Mouse (Mus musculus) bone marrow macrophage, adult 2 months (primary cell): ENCODE results near the gene Pde4d. TPM values are rescaled to one million over a fixed set of nuclear protein-coding genes. Genes with fewer than 3 reads are reported as not detected.
"Not testable (repeated sequence)": the region's sequence is repeated elsewhere in the genome, so short reads cannot be mapped to it uniquely, and the experiment has no call there.

Experiments used
- H3K27ac ChIP-seq: 2 replicates; pipeline ENCODE4 v1.5.1; 2012; ENCODE audit warnings: low read depth, low read length; ENCODE audit not compliant: insufficient read depth
- H3K4me1 ChIP-seq: 2 replicates; pipeline ENCODE4 v1.6.1; 2012; ENCODE audit warnings: low read length; ENCODE audit not compliant: control insufficient read depth, insufficient read depth
- H3K4me3 ChIP-seq: 2 replicates; pipeline ENCODE4 v1.5.1; 2012; ENCODE audit warnings: mild to moderate bottlenecking, low read length, moderate library complexity; ENCODE audit not compliant: insufficient read depth
- CTCF ChIP-seq: IDR thresholded peaks from 2 replicates; pipeline ENCODE4 v1.5.1; 2012; ENCODE audit warnings: low read depth, mild to moderate bottlenecking, low read length, moderate library complexity
- POLR2A ChIP-seq: IDR thresholded peaks from 2 replicates; pipeline ENCODE4 v1.6.1; 2012; ENCODE audit warnings: mild to moderate bottlenecking, low read depth, low read length, borderline replicate concordance
- polyA plus RNA-seq: library from polyadenylated mRNA; stranded (reverse); fragments of >200 nt; gene quantifications from 2 replicates; pipeline ENCODE4 v1.2.4, GENCODE M21; 2012; ENCODE audit not compliant: missing spikeins, insufficient read depth, insufficient read length

Pde4d gene
- polyA plus RNA-seq, 1 experiment = 1.8 TPM

DNA sequence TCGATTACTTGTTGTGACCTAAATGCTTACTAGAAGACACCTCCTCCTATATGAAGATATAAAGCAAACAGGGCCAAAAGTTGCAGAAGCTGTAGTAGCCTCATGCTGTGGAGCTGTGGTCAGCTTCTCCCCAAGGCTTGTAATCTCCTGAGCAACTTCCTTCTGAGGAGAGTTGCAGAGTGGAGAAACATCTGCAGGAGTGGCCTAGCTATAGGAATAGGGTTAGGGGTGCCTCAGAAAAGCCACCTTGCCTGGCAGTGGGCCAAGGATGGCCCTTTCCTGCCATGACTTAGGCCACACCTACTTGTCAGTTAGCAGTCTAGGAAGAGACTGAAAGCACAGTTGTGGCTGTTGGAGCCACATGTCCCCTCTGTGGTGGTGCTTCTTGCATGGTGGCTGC, 325.2 kb downstream of the Pde4d start:
- peak overlapping the region; percentile 84 for H3K27ac ChIP-seq
- no peak overlapping the region for H3K4me3 ChIP-seq
- peaks cover 20% of the 10 kb centered on the region for H3K4me1 ChIP-seq
- no peak for TF ChIP-seq POLR2A
- TF ChIP-seq CTCF = no peak

DNA sequence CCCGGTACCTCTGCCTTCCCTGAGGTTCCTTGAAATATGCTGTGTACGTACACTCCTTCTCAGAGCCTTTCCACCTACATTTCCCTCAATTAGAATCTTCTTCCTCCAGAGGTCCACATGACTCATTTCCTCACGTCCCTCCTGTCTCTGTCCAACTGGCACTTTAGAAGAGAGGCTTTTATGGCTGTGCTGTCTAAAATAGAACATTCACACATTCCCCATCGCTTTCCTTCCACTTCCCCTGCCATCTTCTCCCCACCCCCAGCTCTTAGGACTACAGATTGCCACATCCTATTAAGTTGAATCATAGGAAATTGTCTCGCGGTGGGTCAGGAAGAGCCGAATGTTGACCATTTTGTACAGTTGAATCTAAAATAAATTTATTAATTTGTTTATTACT, 326.1 kb downstream of the Pde4d start:
- Histone ChIP-seq H3K4me3 (peak overlapping the region; percentile 43), H3K27ac (peak overlapping the region; percentile 84), H3K4me1 (peaks cover 20% of the 10 kb centered on the region)
- TF ChIP-seq CTCF (no peak), POLR2A (no peak)

DNA sequence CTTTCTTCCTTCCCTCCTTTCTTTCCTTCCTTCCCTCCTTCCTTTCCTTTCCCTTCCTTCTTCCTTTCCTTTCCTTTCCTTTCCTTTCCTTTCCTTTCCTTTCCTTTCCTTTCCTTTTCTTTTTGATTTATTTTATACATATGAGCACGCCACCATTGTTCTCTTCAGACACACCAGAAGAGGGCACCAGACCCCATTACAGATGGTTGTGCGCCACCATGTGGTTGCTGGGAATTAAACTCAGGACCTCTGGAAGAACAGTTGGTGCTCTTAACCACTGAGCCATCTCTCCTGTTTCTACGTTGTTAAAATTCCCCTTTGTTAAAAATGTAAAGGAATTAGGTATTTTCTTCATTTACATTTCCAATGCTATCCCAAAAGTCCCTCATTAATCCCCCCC, 347.9 kb downstream of the Pde4d start:
- not testable (repeated sequence) for H3K27ac ChIP-seq, H3K4me3 ChIP-seq, H3K4me1 ChIP-seq

GRCm38 (mm10) chr13:108809191-108809590, 359.4 kb downstream of the Pde4d start:
- no peak overlapping the region for H3K4me3 ChIP-seq
- H3K27ac ChIP-seq = no peak overlapping the region
- TF ChIP-seq POLR2A = no peak
- H3K4me1 ChIP-seq = peaks cover 6% of the 10 kb centered on the region; the same call in 1 of the 2 replicates

DNA sequence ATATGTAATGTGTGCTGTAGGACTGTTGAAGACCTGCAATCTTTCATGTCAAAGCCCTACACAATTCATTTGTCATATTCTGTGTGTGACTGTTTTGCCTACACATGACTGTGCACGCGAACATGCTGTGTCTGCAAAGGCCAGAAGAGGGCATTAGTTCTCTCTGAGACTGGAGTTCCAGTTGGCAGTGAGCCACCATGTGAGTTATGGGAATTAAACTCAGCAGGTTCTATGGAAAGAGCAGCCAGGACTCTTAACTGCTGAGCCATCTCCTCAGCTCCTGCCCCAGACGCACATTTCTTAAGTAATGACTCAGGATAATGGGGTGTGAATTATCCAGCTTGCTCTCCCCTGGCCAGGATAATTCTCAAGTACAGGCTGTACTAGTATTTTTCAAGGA, 363.2 kb downstream of the Pde4d start:
- no peak overlapping the region for H3K27ac ChIP-seq
- TF ChIP-seq POLR2A (no peak), CTCF (no peak)
- no peak overlapping the region for H3K4me3 ChIP-seq
- peaks cover 9% of the 10 kb centered on the region; the same call in 1 of the 2 replicates for H3K4me1 ChIP-seq

DNA sequence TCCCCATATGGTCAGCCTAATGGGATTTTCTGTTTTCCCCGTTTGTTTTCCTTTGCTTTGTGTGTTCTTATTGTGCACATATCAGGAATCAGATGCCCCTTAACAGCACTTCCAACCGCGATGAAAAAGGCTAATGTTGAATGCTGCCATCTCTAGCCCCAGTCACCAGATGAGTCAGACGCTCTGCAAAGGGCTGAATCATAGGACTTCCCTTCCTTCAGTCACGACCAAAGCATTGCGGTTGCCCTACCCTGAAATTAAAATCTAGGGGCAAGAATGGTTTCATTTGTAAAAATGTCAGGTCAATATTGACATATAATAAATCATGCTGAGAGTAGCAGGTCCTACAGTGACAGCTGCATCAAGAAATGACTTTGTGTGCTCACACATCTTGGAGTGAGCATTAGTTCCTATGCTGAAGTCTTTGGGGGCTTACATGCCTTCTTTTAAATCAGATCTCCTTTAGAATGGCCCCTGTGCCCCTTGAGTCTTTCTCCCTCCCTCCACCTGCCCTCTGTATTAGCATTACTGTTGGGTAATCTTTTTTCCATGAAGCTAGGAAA, 370.2 kb downstream of the Pde4d start:
- Histone ChIP-seq H3K4me3 (no peak overlapping the region), H3K27ac (0 out of 2 replicates have a peak overlapping the region, but pooled peaks have one; percentile 4), H3K4me1 (peaks cover 18% of the 10 kb centered on the region)
- no peak for TF ChIP-seq CTCF
- no peak for TF ChIP-seq POLR2A

DNA sequence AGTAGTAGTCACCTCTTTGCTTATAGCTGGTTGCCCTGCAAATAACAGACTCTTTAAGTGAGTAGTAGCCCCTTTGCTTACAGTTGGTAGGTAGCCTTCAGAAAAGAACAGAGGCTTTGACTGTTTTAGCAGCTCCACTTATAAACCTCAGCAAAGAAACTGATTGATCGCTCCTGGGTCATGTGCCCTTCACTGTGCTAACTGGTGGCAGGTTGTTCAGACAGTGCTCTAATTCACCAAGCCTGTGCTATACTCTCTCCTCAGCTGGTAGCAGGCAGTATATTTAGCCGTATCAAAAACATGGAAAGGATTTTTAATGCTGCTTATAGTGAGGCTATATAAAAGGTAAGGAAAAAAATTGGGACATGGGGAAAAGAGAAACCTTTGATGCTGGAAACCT, 370.7 kb downstream of the Pde4d start:
- peaks cover 18% of the 10 kb centered on the region for H3K4me1 ChIP-seq
- no peak overlapping the region for H3K4me3 ChIP-seq
- TF ChIP-seq CTCF (no peak), POLR2A (no peak)
- no peak overlapping the region for H3K27ac ChIP-seq

GRCm38 (mm10) chr13:108821270-108821669, 371.5 kb downstream of the Pde4d start:
- no peak for TF ChIP-seq POLR2A
- TF ChIP-seq CTCF = no peak

GRCm38 (mm10) chr13:108824638-108825310, 375.0 kb downstream of the Pde4d start:
- Histone ChIP-seq H3K4me1 (peaks cover 12% of the 10 kb centered on the region), H3K27ac (no peak overlapping the region), H3K4me3 (no peak overlapping the region)
- TF ChIP-seq POLR2A = no peak
- no peak for TF ChIP-seq CTCF

More at GRCm38 (mm10) chr13:108821270-108821669, 371.5 kb downstream of the Pde4d start:
- Histone ChIP-seq H3K27ac (no peak overlapping the region), H3K4me3 (no peak overlapping the region), H3K4me1 (peaks cover 21% of the 10 kb centered on the region)

- TF ChIP-seq POLR2A = no peak
- no peak for TF ChIP-seq CTCF
- Histone ChIP-seq H3K27ac (no peak overlapping the region), H3K4me3 (no peak overlapping the region), H3K4me1 (peaks cover 6% of the 10 kb centered on the region)
Observed at GRCm38 (mm10) chr13:108825501-108825900, 375.8 kb downstream of the Pde4d start.

DNA sequence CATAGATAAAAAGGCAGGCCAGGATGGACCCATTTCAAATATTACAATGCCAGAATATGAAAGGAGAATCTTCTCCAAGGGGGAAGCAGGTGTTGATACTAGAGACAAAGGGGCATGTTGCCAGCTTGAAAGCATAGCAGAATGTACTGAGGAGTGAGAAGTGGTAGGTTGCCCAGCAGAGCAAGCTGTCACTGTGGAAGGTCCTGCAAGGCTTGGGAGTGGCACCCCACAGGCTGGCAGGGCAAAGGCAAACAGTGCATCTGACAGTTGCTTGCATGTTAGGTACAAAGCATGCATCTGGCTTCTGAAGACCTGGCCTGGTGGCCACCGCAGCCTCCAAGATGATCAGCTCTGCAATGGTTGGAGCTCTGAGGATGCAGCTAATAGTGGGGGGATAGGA, 384.4 kb downstream of the Pde4d start:
- Histone ChIP-seq H3K4me3 (no peak overlapping the region), H3K27ac (no peak overlapping the region), H3K4me1 (no peaks in the 10 kb centered on the region)
- TF ChIP-seq POLR2A (no peak), CTCF (no peak)
